Mouse (Mus musculus) common myeloid progenitor, adult 5-6 weeks (primary cell): ENCODE measurements around the gene 1700020N01Rik. TPM values are rescaled to one million over a fixed set of nuclear protein-coding genes. Genes with fewer than 3 reads are reported as not detected.
A peak's percentile ranks its signal among the peaks of the same experiment; 100 is the strongest.

Source experiments
- ATAC-seq: replicated peaks from 2 replicates; pipeline ENCODE4 v1.8.0; 2016; ENCODE audit warnings: low read depth, mild to moderate bottlenecking, moderate TSS enrichment, inconsistent platforms; ENCODE audit not compliant: poor library complexity, severe bottlenecking
- total RNA-seq: library from RNA; stranded (forward); fragments of 200-1000, 187-1606 nt; gene quantifications from 2 replicates; pipeline ENCODE4 v1.2.3, GENCODE M21; 2017

The 1700020N01Rik gene
- total RNA-seq = not detected in 2 replicates

DNA sequence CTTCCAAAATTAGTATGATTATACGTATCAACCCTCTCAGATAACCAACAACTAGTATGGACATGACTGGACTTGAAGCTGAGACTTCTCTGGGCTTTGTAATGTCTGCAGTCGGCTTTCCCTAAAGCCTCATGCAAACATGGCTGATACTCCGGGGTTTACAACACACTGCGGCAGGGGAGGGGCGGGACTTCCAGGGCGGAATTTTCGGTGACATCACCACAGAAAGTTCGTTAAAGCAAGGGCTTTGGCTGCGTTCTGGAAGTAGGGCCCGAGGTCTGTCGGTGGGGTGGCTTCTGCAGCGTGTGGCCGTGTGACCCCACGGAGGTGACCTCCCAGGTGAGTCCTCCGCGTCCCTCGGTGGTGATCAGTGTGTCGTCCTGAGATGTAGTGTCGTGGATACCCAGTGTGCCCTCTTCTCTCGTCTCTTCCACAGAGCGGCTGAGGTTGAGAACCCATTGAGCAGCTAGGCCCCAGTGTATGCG lies at the start of gene 1700020N01Rik:
Gene 1700020N01Rik (plus strand): TSS at position 250 of the 485 bp plus-strand sequence.
- no peak for ATAC-seq

DNA sequence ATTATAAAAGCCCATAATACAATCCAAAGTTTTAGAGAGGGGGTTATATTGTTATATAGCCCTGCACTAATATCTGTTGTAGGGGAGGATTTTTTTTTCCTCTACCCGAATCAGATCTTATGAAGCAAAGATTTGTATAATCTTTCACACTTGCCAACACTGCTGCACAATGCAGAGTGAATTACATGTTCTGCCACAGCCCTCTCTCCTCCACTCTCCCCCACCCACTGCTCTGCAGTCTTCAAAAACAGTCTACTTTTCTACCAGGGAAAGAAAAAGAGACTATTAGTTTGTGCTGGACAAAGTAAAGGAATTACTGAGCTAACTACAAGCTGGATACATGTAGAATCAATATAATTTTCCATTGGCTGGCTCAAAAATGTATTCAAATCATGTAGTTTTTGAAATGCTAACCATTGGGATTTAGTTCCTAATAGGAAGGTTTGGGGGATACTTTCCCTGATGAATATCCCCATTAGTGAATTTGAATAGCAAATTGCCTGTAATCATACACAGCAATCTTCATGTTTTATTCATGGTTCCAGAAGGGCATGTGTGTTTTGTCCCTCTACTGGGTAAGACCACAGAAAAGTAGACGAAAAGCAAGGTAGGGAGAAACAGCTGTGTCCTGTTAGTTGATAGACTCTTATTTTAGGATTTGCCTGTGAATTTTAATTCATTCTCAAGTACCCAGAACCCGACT lies 49.2 kb upstream of the 1700020N01Rik start:
- ATAC-seq = no peak

DNA sequence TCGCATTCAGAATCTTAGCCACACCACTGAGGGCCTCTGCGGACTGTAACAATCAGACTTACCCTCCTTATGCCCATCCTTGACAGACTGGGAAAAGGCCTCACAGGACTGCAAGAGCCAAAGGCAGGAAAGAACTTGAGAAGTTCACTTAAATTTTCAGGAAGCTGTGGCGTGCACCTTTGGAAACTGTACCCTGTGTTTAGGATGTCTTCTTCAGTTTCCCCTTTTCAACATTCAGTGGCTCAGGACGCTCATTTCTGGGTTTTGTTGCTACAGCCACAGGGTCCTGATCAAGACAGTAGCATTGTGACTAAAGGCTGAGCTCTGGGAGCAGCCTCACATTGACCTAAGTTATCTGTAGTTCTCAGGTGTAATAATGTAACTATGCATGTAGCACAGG lies 48.2 kb upstream of the 1700020N01Rik start:
- ATAC-seq = 0 out of 2 replicates have a peak, but pooled peaks have one; percentile 18

DNA sequence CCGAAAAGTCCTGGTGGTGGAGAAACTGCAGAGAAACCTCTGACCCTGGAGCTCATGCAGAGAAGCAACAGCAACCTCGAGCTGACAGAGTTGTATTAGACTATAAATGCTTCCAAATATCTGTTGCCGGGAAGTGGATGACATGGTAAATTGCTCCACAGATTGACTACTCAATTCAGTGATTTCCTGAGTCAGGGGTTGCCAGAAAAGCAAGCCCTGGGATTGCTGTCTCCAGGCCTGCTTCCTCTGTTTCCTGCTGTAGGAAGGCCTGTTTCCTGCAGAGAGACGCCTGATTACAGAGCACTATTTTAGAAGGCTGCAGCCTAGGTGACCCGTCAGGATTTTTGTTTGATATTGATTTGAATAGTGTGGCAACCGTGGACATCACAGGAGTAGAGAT lies 47.5 kb upstream of the 1700020N01Rik start:
- peak; percentile 45 for ATAC-seq

DNA sequence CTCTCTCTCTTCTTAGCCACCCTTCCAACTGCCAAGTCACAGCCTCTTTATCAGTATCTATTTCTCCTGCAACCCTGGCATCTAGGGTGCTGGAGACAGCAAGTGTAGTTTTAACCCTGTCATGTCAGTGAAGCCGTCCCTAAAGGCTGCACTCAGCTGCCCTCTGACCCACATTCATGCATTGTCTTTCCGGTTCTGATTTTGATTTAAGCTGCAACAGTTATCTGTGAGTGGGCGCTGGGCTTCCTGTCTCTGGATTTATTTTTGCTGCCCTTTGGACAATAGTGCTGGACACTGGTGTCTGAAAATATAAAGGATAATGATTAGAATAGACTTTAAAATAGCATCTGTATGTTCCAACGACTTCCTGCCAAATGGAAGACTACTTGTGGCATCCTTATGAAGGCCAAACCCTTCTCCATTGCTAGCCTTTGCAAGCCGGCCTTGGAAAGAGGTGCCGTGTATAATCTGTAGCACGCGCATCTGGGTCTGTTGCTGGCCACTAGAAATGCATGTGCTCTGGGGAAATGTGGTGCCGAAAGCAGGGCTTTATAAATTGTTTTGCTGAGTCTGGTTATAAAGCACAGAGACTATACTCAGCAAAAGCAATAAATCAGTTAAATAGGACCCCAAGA lies 44.0 kb upstream of the 1700020N01Rik start:
- ATAC-seq = no peak

DNA sequence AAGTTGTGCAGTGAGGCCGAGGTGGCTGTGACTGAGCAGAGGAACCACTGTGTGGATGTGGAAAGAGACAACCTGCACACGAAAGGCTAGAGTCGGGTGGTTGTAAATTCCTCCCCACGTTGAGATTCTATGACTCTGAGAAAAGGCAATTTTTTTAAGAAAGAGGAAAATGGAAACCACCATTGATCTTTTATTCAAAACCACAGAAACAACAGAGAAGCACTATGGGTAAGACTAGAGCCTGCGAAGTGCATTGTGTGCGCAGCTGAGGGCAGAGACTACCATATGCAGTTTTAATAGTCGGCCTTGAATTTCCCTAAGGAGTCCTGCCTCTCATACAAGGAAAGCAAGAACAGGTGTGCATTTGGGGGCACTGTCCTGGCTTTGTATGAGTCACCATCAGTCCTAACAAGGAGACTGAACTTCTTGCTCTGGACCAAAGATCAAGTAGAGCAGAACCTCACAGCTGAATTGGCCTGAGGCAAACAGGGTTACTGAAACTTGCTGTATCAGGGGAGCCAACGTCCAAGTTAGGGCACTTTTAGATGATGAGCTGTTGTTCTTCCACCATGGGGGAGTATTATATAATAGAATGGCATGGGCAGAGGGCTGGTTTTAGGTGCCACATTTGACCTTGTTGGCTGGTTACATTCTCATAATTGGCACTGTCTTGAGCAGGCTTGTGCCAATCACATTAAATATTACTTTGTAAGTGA lies 39.8 kb upstream of the 1700020N01Rik start:
- ATAC-seq = no peak

DNA sequence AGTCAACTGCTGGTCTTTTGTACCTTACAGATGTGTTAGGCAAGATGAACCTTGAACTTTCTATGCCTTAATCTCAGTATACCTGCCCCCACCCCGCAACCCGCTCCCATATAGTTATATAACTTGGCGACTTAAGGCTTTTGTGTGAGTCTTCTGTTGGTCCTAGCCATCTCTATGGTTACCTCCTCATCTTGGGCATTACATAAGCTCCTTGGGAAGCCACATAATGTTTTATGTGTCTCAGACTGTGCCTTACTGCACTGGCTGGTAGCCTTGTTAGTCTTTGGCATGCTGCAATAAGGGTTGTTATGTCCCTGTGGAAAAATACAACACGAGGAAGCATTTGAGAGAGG lies 39.3 kb upstream of the 1700020N01Rik start:
- ATAC-seq = no peak

DNA sequence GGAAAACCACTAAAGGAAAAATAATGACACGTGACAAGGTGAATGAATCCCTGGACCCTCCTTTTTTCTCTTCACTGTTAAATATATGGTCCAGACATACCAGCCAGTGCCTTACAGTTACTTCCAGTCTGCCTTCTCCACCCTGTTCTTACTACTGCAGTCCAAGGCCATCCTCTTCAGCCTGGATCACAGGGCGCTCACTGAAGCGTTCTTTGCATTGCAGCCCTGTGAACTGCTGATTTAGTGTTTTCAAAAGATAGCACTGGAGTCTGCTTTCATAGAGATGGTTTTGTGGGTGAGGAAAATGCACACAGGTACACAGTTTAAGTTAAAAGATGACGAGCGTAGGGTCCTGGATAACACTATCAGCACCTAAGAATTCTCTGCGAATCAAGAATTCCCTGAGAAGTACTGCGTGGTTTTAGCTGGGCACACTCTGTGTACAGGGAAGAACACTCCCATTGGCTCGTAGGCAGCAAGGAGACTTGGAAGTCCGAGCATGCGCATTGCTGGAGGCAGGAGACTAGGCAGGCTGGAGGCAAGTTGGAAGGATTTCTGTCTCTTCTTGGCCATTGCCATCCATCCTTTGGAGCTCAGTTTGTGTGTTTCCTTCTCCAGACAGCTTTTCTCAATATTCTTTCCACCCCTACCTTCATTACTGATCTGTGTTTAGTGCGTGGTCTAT lies 37.9 kb upstream of the 1700020N01Rik start:
- no peak for ATAC-seq

DNA sequence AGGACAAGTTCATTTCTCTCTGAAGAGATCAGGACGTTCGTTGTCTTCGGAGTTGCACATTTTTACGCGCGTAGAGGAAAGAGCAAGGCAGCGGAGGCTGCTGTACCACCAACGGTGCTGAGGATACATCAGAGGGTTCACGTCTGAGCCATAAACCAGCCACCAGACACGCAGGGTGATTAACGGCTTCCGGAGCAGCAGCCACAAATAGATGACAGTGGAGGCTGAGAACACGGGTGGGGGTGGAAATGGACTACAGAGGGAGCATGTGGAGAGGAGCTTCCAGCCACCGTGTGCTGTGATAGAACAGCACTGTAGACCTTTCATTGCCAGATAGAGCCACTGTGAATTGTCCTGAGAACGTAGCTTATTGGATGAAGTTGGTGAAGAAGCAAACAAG lies 33.2 kb upstream of the 1700020N01Rik start:
- peak; percentile 83 for ATAC-seq

DNA sequence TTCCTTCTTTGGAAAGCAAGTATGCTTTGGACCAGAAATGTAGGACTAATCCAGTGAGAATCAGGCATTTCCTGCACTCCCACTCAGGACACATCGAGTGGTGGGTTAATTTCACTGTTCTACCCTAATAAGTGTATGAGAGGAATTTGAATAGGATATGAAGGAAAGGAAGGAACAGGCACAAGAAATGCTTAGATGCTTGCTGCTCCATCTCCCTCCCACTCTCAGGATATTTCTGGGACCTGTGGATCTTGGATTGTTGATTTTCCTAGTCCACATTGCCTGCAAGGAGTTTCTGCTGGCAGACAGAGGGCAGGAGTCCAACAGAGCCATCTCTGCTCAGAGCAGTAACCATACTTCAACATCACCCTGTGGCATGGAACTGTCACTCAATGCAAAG lies 31.8 kb upstream of the 1700020N01Rik start:
- ATAC-seq = no peak

DNA sequence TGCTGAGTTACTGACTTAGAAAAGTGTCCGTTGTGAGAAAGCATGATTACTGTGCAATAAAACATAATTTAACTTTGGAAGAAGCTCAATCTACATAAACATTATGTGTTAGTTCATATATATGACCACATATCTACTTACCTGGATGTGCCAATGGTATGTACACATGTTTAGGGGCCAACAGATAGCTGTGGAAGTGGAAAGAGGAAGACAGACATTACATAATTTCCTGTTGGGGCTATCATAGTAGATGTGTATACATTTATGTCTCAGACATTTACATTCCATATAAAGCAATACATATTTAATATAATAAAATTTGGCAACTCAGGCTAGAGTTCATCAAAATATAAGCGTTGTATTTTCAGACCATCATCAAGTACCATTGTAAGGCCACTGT lies 29.5 kb upstream of the 1700020N01Rik start:
- ATAC-seq = no peak

DNA sequence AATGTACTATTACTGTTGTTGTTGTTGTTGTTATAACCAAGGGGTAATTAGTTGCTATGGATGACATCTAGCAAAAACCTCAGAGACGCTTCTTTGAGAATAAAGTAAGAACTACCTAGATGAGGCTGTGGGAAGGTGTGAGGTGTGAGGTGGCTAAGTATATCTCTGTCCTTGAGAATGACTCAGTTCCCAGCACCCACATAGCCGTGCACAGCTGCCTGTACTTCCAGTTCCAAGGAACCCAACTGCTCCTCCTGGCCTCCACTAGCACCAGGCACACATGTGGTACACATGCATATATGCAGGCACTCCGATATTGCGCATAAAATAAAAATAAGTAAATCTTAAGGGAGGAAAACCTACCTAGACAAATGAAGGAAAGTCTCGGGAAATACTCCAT lies 28.8 kb upstream of the 1700020N01Rik start:
- no peak for ATAC-seq

DNA sequence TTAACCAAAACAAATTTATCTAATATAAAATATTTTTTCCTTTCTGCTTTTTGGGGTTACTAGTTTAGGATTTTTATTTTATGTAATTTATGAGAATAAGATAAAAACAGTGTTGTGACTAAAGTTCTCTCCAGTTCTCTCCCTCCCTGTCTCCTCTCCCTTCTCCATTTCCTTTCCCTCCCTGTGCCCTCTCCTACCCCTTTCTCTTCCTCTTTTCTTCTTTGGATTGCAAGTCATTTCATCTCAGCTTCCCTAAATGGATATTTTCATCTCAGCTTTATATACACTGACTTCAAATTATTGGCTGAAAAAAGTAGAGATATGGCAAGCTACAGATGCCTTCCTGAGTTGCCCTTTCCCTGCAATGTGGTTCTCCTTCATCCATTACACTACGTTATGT lies 26.9 kb upstream of the 1700020N01Rik start:
- ATAC-seq = peak; percentile 58

DNA sequence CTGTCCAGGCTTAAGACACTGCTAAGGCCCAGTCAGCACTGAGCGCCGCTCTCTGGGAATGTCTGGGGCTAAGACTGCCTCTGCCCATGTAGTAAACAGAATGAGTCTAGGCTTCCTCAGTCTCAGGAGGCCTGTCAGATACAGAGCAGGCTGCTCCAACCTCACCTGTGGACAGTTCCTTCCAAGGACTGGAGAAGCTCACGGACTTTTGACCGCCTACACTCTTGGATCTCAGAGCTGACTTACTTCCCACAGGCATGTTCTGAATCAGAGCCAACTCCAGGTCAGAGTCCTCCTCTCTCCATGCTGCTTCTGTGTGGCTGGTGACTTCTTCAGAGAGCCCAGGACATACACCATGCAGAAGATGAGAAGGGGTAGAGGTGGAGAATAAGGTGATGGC lies 21.3 kb upstream of the 1700020N01Rik start:
- no peak for ATAC-seq

DNA sequence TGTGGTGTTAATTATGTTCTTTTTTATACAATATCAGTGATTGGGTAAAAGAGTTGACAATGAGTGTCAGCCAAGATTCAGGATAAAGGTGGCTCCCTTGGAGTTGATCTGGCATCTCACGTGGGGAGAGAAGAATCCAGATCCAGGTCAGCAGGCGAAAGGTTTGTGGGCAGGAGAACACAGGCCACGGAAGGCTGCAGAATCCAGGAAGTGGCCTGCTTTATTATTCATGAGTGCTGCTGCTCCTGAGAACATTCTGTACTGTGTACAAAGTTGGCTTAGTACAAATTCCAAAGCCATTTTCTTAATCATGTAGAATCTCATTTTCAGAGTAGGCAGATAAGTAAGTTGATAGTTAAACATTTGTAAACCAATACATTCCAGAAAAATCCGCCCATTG lies 19.2 kb upstream of the 1700020N01Rik start:
- no peak for ATAC-seq

DNA sequence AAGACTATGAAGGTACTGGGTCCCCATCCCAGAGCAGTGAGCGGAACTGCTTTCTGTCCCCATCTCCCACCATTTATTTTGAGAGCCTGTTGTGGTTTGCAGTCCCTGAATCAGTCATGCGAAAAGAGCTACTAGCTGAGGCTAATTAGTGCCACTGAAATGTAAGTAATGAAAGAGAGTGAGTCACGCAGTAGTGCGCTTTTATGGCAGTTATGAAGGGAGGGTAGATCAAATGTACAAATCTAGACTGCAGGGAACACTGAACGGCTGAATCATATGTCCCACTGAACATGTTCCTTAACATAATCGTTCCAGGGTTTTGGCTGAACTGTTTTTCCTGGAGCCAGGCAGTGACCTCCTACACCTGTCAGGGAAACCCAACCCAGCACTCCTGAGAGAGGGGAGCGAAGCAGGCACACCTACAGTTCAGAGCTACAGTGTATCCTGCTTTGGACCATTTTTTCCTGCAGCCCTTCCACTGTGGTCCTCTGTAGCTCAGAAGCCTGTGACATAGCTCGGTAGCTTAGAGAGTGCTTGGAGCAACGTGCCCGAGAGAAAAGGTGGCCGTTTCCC lies 17.1 kb upstream of the 1700020N01Rik start:
- ATAC-seq = no peak

DNA sequence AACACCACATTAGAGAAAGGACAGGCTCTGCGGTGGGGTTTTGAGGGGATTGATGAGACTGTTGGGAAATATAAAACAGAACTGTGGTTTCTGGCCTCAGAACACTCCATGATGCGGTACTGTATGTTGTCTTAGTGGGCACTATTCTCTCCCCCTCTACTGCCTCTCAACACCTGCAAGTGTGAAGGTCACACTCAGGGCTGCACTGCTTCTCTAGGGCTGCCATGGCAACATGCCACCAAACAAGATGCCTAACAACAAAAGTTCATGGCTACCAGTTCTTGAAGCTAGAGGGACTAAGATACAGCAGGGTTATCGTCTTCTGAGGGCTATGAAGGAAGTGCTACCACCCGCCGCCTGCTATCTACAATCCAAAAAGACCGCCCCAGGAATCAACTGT lies 15.1 kb upstream of the 1700020N01Rik start:
- no peak for ATAC-seq

DNA sequence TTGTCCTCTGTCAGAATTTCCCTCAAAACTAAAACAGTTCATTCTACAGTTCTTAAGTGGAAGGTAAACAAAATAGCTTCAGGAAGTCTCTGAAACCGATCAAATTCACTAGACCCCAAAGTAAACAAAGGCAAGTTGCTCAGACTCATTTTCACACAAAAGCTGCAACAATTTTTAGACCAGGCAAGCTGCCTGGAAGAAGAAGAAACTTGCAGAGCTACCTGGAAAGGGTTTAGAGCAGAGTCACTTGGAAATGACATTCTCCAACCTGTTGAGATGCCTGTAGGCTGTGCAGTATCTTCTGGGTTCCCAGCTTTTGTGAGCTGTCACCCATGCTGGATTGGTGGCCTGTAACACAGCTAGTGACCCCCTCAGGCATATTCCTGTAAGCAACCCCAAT lies 11.4 kb upstream of the 1700020N01Rik start:
- ATAC-seq = no peak

DNA sequence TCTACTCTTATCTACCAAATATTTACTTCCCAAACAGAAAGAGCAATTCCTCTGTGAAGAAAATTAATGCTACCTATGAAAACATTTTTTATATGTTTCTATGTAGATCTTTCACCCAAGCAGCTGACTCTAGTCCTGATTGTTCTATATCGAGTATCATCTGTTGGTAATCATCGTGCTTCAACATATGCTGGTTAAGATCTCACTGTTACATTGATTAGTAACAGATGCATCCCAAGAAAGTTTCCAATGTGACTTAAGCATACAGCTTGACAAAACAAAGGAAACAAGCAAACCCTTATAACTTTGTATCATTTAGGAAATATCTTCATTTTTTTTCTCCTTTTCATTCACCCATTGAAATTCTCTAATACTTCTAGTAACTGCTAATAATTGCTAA lies 5.9 kb upstream of the 1700020N01Rik start:
- ATAC-seq = no peak
